Mouse (Mus musculus): ENCODE data around the gene Tmem198b. TPM values are rescaled to one million over a fixed set of nuclear protein-coding genes. Genes with fewer than 3 reads are reported as not detected.

Gene Tmem198b
- polyA plus RNA-seq (2012; rRNA removed; ENCODE audit: low replicate concordance) = 32.5 and 77.6 TPM in 2 replicates

DNA sequence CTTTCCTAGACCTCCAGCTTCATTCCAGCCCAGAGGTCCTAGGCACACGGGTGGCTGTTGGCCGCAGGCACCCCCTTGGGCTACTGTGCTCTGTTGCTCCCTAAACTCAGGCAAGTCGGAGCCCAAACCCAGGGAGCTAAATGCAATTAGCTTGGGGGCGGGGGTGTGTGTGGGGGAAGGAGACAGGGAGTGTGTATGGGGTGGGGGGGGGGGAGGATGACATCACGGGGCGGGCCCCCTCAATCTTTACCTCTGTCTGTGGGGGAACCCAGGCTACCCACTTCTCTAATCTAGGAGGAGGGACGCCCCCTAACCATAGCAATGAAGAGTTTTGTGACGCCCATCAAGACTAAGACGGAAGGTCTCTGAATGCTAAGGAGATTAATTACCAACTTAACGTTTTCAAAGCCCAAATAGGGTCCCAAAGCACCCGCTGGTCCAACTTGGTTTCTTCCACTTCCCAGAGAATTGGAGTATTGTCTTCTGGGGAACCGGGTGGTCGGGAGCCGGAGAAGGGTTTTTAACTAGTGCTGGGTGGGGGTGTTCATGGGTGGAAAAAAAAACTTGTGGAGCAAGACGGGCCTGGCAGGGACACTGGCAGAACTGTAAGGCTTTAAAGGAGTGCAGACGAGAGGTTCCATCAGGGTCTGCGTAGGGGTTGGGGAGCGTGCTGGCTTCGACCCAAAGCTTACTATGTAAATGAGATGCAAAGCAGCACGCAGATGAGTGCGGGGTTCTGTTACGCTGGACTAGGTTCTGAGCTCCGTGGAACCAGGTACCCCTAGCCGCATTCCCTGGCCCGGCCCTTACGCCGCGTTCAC lies at the start of gene Tmem198b:
Tmem198b (minus strand) TSS at position 100 of the 821 bp plus-strand sequence.

DNA sequence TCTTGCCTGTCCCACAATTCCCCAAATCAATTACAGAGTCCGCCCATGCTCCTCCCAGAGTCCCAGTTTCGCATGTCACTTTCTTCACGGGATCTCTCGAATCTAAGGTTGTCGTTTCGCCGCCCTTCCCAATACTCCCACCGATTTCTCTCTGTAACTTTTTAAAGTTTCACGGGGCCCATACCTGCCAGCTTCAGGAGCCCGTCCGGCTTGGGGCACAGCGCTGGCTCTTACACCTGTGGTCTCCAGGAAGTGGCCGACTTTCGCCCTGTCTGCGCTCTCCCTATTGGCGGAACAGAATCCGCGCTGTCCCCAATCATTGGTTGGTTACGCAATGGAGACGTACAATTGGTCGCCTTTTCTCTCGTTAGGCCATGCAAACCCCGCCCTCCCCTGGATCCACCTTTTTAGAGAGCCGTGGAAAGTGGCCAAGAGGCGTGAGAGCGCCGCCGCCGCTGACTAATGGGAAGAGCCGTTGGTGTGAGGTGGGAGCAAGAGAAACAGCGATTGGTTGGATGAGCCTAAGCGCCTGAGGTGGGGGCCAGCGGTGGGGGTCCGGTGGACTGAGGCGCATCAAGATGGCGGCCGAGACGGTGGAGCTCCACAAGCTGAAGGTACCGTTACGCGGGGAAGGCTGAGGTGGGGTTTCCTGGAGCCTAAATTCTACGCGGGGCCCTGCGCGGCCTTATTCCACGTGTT lies 17.3 kb upstream of the Tmem198b start, which contains the start of gene Ormdl2:
Ormdl2 (minus strand) TSS at position 288 of the 699 bp plus-strand sequence.

DNA sequence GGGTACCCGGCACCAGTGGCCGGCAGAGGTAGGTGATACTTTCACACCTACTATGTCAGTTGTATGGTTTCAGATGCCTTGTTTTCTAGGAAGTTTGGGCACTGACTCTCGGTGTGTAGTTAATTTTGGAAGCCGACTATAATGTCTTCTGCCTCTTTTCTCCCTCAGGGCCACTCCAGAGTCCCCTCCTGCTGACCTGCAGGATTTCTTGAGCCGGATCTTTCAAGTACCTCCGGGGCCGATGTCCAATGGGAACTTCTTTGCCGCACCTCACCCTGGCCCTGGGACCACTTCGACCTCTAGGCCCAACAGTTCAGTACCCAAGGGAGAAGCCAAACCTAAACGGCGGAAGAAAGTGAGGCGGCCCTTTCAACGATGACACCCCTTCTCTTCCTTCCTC lies 12.9 kb upstream of the Tmem198b start, which contains the start of gene Sarnp:
Sarnp (plus strand) TSS at position 301 of the 400 bp plus-strand sequence.

DNA sequence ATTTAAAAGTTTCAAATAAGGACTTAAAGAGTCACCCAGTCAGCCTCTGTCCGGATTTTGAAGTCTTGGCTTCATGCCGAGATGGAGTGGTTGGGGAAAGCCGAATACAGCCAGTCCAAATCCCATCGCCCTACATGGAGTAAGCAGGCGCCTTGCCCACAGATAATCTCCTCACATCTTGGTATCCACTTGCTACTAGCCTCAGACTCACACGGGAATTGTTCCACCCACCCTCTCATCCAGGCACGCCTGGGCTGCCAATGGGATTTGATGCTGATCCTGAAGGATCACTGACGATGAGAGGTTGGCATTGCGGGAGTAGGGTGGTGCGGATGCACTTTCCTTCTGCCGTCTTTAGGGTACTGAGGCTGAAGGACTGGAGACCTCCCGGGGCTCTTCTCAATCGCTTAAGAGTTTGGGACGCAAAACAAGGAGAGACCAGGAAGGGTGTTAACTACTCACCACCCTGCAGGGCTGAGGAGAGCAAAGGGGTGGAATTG lies 349 bp downstream of the Tmem198b start, which contains the start of gene Dnajc14:
Dnajc14 (plus strand) TSS at position 292 of the 500 bp plus-strand sequence.

DNA sequence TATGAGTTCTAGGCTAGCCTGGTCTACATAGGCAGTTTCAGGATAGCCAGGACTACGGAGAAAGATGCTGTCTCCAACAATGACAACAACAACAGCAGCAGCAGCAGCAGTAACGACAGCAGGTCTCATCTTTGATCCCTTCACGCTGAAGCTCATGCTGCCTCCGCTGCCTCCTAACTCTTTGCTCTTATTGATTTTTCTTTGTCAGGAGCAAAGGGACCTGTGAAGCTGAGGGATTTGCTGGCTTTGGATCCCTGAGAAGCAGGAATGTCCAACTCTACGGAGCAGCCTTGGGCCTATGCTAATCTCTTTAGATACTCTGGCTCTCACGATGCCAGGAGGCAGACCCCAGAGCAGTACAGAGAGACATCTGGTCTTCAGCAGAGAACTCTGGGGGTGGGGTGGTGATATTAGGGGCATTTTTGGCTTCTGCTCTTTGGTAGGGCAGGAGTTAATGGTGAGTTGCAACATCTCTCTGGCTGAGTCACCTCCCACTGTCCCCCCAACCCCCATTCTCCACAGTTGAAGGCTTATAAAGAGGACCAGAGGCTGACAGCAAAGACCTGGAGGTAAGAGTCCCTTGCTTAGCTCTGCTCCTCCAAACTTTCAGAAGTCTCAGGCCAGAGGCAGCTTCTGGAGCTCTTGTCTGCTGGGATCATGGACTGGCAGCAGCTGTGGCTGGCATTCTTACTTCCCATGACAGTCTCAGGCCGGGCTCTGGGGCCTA lies 13.6 kb downstream of the Tmem198b start, which contains the start of gene Mmp19:
Mmp19 (plus strand) TSS at position 513 of the 727 bp plus-strand sequence.

Other genes with a start within 250 kb of the Tmem198b start
- gene Pa2g4, start 238.4 kb downstream of the Tmem198b start, polyA plus RNA-seq (2012; rRNA removed; ENCODE audit: low replicate concordance) = 20.3 and 36.9 TPM in 2 replicates
- 1.4 and 11.3 TPM in 2 replicates for gene Erbb3, start 214.7 kb downstream of the Tmem198b start, polyA plus RNA-seq (2012; rRNA removed; ENCODE audit: low replicate concordance)
- gene Rps26, start 177.6 kb downstream of the Tmem198b start, polyA plus RNA-seq (2012; rRNA removed; ENCODE audit: low replicate concordance) = 414 and 1,367 TPM in 2 replicates
- 0.50 and 4.4 TPM in 2 replicates for gene Ikzf4, start 158.4 kb downstream of the Tmem198b start, polyA plus RNA-seq (2012; rRNA removed; ENCODE audit: low replicate concordance)
- gene Suox, start 130.3 kb downstream of the Tmem198b start, polyA plus RNA-seq (2012; rRNA removed; ENCODE audit: low replicate concordance) = 19.1 and 20.1 TPM in 2 replicates
- 105 and 117 TPM in 2 replicates for gene Rab5b, start 108.1 kb downstream of the Tmem198b start, polyA plus RNA-seq (2012; rRNA removed; ENCODE audit: low replicate concordance)
- gene Pmel, start 100.2 kb downstream of the Tmem198b start, polyA plus RNA-seq (2012; rRNA removed; ENCODE audit: low replicate concordance) = 1.7 and 1.8 TPM in 2 replicates
- gene Cdk2, start 99.3 kb downstream of the Tmem198b start, polyA plus RNA-seq (2012; rRNA removed; ENCODE audit: low replicate concordance) = 28.8 and 36.7 TPM in 2 replicates
- 26.3 and 33.2 TPM in 2 replicates for gene Dgka, start 59.5 kb downstream of the Tmem198b start, polyA plus RNA-seq (2012; rRNA removed; ENCODE audit: low replicate concordance)
- 22.0 and 28.6 TPM in 2 replicates for gene Pym1, start 56.5 kb downstream of the Tmem198b start, polyA plus RNA-seq (2012; rRNA removed; ENCODE audit: low replicate concordance)
- 55.3 and 57.0 TPM in 2 replicates for gene Mmp19, start 13.5 kb downstream of the Tmem198b start, polyA plus RNA-seq (2012; rRNA removed; ENCODE audit: low replicate concordance)
- gene Dnajc14, start 308 bp downstream of the Tmem198b start, polyA plus RNA-seq (2012; rRNA removed; ENCODE audit: low replicate concordance) = 20.8 and 24.6 TPM in 2 replicates
- gene Sarnp, start 13.0 kb upstream of the Tmem198b start, polyA plus RNA-seq (2012; rRNA removed; ENCODE audit: low replicate concordance) = 6.4 and 8.4 TPM in 2 replicates
- gene Ormdl2, start 17.3 kb upstream of the Tmem198b start, polyA plus RNA-seq (2012; rRNA removed; ENCODE audit: low replicate concordance) = 62.6 and 75.6 TPM in 2 replicates
- 3.2 and 15.4 TPM in 2 replicates for gene Gdf11, start 87.3 kb upstream of the Tmem198b start, polyA plus RNA-seq (2012; rRNA removed; ENCODE audit: low replicate concordance)
- gene Cd63, start 96.6 kb upstream of the Tmem198b start, polyA plus RNA-seq (2012; rRNA removed; ENCODE audit: low replicate concordance) = 121 and 308 TPM in 2 replicates
- 36.0 and 47.3 TPM in 2 replicates for gene Rdh5, start 118.5 kb upstream of the Tmem198b start, polyA plus RNA-seq (2012; rRNA removed; ENCODE audit: low replicate concordance)
- gene Bloc1s1, start 119.7 kb upstream of the Tmem198b start, polyA plus RNA-seq (2012; rRNA removed; ENCODE audit: low replicate concordance) = 237 and 349 TPM in 2 replicates
- gene Itga7, start 129.4 kb upstream of the Tmem198b start, polyA plus RNA-seq (2012; rRNA removed; ENCODE audit: low replicate concordance) = 95.0 and 265 TPM in 2 replicates
- gene Mettl7b, start 156.6 kb upstream of the Tmem198b start, polyA plus RNA-seq (2012; rRNA removed; ENCODE audit: low replicate concordance) = 5.1 and 19.5 TPM in 2 replicates
- not detected in 2 replicates for gene Olfr9, start 185.1 kb upstream of the Tmem198b start, polyA plus RNA-seq (2012; rRNA removed; ENCODE audit: low replicate concordance)
- gene Olfr763, start 206.4 kb upstream of the Tmem198b start, polyA plus RNA-seq (2012; rRNA removed; ENCODE audit: low replicate concordance) = not detected in 2 replicates
- gene Olfr764-ps1, start 235.5 kb upstream of the Tmem198b start, polyA plus RNA-seq (2012; rRNA removed; ENCODE audit: low replicate concordance) = not detected in 2 replicates
- not detected in 2 replicates for gene Olfr765, start 245.6 kb upstream of the Tmem198b start, polyA plus RNA-seq (2012; rRNA removed; ENCODE audit: low replicate concordance)

Data from subcutaneous adipose tissue, adult 2 months (tissue).